26 mouse cellular contexts compared by ENCODE assay signal in genomic region chr1:87324649-87325048, GRCm38 (mm10).
"Had no signal": no experiment of that assay in that cellular context is flagged by ENCODE, and none has a peak within 500 bp of the region (broad histone marks: within the 10 kb centered on the region; RNA-seq: fewer than 3 reads in every experiment).

No protein-coding gene starts in this region.

- H3K27me3 ChIP-seq: heart, embryonic 12.5 days; hindbrain, embryonic 13.5 days; hindbrain, embryonic 15.5 days; kidney, embryonic 15.5 days; limb, embryonic 13.5 days; limb, embryonic 15.5 days had no signal

- H3K4me3 ChIP-seq: gastrocnemius, adult 2 months; heart, embryonic 10.5 days; heart, embryonic 12.5 days; hindbrain, embryonic 13.5 days; hindbrain, embryonic 15.5 days; kidney, embryonic 15.5 days; limb, embryonic 13.5 days; limb, embryonic 15.5 days; liver, embryonic 12.5 days had no signal

- DNase-seq: gastrocnemius, adult 2 months; gastrocnemius, postnatal 10 days; gastrocnemius, postnatal 25 days; heart, adult 18-20 months; heart, postnatal 14 days; heart, postnatal 36 days; kidney, adult 11 months; kidney, adult 2 months; kidney, adult 9 months; kidney, postnatal 14 days; kidney, postnatal 36 days; layer of hippocampus, adult 9-11 months; layer of hippocampus, postnatal 36 days; left cerebral cortex, postnatal 4 days had no signal

- H3K27ac ChIP-seq: gastrocnemius, adult 2 months; heart, embryonic 10.5 days; hindbrain, embryonic 13.5 days; hindbrain, embryonic 15.5 days; hindbrain, postnatal 0 days; kidney, embryonic 15.5 days; kidney, postnatal 0 days; limb, embryonic 13.5 days; limb, embryonic 15.5 days; liver, embryonic 12.5 days; liver, embryonic 14.5 days had no signal

- H3K9ac ChIP-seq: heart, embryonic 12.5 days; hindbrain, embryonic 13.5 days; hindbrain, embryonic 15.5 days; kidney, embryonic 15.5 days; limb, embryonic 13.5 days; limb, embryonic 15.5 days; liver, embryonic 12.5 days; liver, embryonic 14.5 days had no signal

- H3K36me3 ChIP-seq: hindbrain, embryonic 15.5 days; limb, embryonic 15.5 days had no signal

- H3K4me1 ChIP-seq: heart, embryonic 12.5 days had no signal

- H3K4me2 ChIP-seq: heart, embryonic 12.5 days; hindbrain, embryonic 13.5 days; hindbrain, embryonic 15.5 days; kidney, embryonic 15.5 days; limb, embryonic 13.5 days; limb, embryonic 15.5 days; liver, embryonic 12.5 days had no signal

- H3K9me3 ChIP-seq: limb, embryonic 15.5 days had no signal

- ATAC-seq: hindbrain, postnatal 0 days; intestine, embryonic 16.5 days; liver, embryonic 12.5 days had no signal
